Mouse (Mus musculus) kidney, postnatal 0 days (tissue): ENCODE measurements at regions not wholly inside any gene's neighbourhood (a gene's known extent, or its start where the extent isn't known, plus 50 kb on each side); places are given as distances from the start of the nearest gene placed in this dataset.

Source experiments
- ATAC-seq: fragments of 200-750 bp; cut with Nextera tagmentation; replicated peaks from 2 replicates; pipeline ENCODE4 v1.8.0; 2017; ENCODE audit warnings: low read depth, moderate number of reproducible peaks, moderate TSS enrichment, moderate library complexity; ENCODE audit not compliant: low FRiP score
- DNase-seq: peaks from one replicate; pipeline ENCODE4 v3.0.0-alpha.2; 2016; ENCODE audit warnings: low spot score
- H3K27ac ChIP-seq: fragments of 300-500 bp; sonication (generic); 2 replicates; pipeline ENCODE4 v1.5.1; 2014; ENCODE audit warnings: mild to moderate bottlenecking
- H3K27me3 ChIP-seq: fragments of 300-500 bp; sonication (generic); 2 replicates; pipeline ENCODE4 v1.6.1; 2014; ENCODE audit warnings: low read length, mixed read lengths; ENCODE audit not compliant: insufficient read depth
- H3K36me3 ChIP-seq: fragments of 300-500 bp; sonication (generic); 2 replicates; pipeline ENCODE4 v1.6.1; 2014; ENCODE audit warnings: low read length, mixed read lengths; ENCODE audit not compliant: insufficient read depth
- H3K4me1 ChIP-seq: fragments of 300-500 bp; sonication (generic); replicated peaks from 2 replicates; pipeline ENCODE4 v1.6.1; 2014; ENCODE audit warnings: antibody characterized with exemption, low read length, mixed read lengths; ENCODE audit not compliant: insufficient read depth
- H3K4me2 ChIP-seq: fragments of 300-500 bp; sonication (generic); 2 replicates; pipeline ENCODE4 v1.6.1; 2014; ENCODE audit warnings: mild to moderate bottlenecking, low read length, moderate library complexity, mixed read lengths
- H3K4me3 ChIP-seq: fragments of 300-500 bp; sonication (generic); replicated peaks from 2 replicates; pipeline ENCODE4 v1.5.1; 2014; ENCODE audit warnings: low read depth, low read length
- H3K9ac ChIP-seq: fragments of 300-500 bp; sonication (generic); 2 replicates; pipeline ENCODE4 v1.6.1; 2014; ENCODE audit warnings: low read depth, low read length
- H3K9me3 ChIP-seq: fragments of 300-500 bp; sonication (generic); replicated peaks from 2 replicates; pipeline ENCODE4 v1.6.1; 2016; ENCODE audit warnings: low read length, inconsistent platforms, mixed read lengths
- CTCF ChIP-seq: IDR thresholded peaks from 2 replicates; pipeline ENCODE4 v1.5.1; 2016; ENCODE audit warnings: antibody characterized with exemption, low read depth, mild to moderate bottlenecking, moderate library complexity
- WGBS: fragments of 180-500 bp; shearing (Covaris S2); extraction: QIAGEN DNeasy Blood & Tissue Kit; methylation state at CpG from one replicate; pipeline ENCODE4 v1.1.7; 2014; 5-methylcytosine and 5-hydroxymethylcytosine counted together

DNA sequence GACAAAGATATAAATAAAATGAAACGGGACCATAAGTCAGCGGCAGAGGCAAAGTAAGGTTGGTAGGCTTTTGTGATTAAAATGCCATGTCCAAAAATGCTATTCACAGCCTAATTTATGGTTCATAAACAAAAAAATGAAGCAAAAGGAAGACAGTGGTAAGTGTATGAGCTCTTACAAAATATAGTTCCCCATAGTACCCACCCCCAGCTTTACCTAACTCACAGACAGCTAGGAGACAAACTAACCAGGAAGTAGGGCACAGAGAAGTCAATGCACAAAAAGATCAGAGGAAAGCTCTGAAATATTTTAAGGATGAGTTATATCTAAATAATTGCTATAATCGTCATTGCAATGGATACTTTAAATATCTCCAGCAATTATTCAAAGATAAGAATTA is 249.9 kb downstream of the Mex3b start:
- Histone ChIP-seq H3K9ac (no peak overlapping the region), H3K4me1 (0 out of 2 replicates have a peak, but pooled peaks cover 2% of the 10 kb centered on the region), H3K27ac (no peak overlapping the region), H3K9me3 (no peaks in the 10 kb centered on the region), H3K4me2 (no peak overlapping the region), H3K4me3 (no peak overlapping the region), H3K27me3 (no peaks in the 10 kb centered on the region), H3K36me3 (no peaks in the 10 kb centered on the region)
- no peak for TF ChIP-seq CTCF
- no peak for DNase-seq
- WGBS, result 68% methylated on average over 3 of the region's 3 CpGs
- no peak for ATAC-seq

DNA sequence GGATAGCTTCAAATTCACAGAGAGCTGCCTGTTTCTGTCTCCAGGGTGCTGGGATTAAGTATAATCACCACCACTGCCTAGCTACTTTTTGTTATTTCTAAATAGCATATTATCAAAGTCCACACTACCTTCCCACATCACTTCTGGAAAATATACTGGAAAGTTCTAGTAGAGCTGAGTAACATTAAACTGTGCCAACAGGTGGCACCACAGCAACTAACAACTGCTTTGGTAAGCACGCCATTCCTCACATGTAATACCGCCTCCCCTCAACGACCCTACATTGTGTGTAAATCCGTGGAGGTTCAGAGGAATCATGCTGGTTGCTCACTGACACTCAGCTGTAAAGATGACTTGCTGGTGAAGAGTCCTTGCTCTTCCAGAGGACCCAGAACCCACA is 259.1 kb downstream of the Mex3b start:
- H3K27me3 ChIP-seq, result no peaks in the 10 kb centered on the region
- TF ChIP-seq CTCF, result peak; percentile 39; the same call in 1 of the 2 replicates
- no peak overlapping the region for H3K27ac ChIP-seq
- no peak overlapping the region for H3K9ac ChIP-seq
- no peaks in the 10 kb centered on the region for H3K4me1 ChIP-seq
- H3K36me3 ChIP-seq, result no peaks in the 10 kb centered on the region
- ATAC-seq, result no peak
- H3K9me3 ChIP-seq, result no peaks in the 10 kb centered on the region
- no peak for DNase-seq
- no peak overlapping the region for H3K4me3 ChIP-seq
- no peak overlapping the region for H3K4me2 ChIP-seq
- WGBS, result 74% methylated on average over 4 of the region's 4 CpGs

DNA sequence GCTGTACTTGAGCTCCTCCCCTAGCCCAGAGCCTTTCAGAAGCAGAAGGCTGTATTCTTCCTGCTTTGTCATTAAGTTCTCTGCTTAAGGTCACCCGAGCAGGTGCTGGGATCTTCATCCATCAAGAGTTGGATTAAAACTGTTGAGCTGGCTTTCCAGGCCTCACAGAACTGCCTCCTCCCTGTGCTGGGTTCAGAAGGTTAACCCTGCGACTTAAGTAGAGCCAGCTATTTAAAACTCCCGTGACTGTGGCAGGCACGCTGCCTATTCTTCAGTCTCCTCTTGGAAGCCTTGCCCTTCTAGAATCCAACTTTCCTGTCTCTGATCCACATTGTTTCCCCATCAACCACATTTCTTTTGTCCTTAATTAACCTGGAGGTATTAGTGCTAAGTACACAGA is 273.1 kb downstream of the Mex3b start:
- H3K27ac ChIP-seq, result no peak overlapping the region
- H3K27me3 ChIP-seq, result no peaks in the 10 kb centered on the region
- H3K4me2 ChIP-seq, result no peak overlapping the region
- no peak overlapping the region for H3K9ac ChIP-seq
- DNase-seq, result no peak
- ATAC-seq, result no peak
- no peaks in the 10 kb centered on the region for H3K4me1 ChIP-seq
- H3K9me3 ChIP-seq, result no peaks in the 10 kb centered on the region
- H3K36me3 ChIP-seq, result no peaks in the 10 kb centered on the region
- 33% methylated on average over 4 of the region's 4 CpGs for WGBS
- TF ChIP-seq CTCF, result no peak
- H3K4me3 ChIP-seq, result no peak overlapping the region

DNA sequence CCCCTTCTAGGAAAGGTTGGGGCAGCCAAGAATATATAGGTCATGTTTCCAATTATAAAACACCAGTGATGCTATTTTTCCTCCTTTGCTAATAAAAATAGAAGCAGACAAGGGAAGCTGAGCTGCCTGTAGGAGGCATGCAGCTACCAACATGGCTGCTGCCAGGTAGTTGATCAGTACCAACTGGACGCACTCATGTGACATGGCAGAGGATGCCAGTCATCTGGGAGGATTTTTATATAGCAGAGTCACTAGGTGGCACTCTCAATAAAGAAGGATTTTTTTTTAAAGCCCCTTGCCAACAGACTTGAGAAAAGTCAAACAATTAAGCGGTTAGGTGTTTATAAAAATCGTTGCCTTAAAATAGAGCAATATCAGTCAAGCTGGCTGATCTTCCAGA is 273.5 kb downstream of the Mex3b start:
- H3K4me3 ChIP-seq, result no peak overlapping the region
- ATAC-seq (no peak), DNase-seq (no peak)
- no peak overlapping the region for H3K4me2 ChIP-seq
- TF ChIP-seq CTCF, result peak; percentile 13; the same call in 1 of the 2 replicates
- no peaks in the 10 kb centered on the region for H3K9me3 ChIP-seq
- no peak overlapping the region for H3K27ac ChIP-seq
- no peak overlapping the region for H3K9ac ChIP-seq
- no peaks in the 10 kb centered on the region for H3K4me1 ChIP-seq
- 90% methylated on average over 3 of the region's 3 CpGs for WGBS
- no peaks in the 10 kb centered on the region for H3K27me3 ChIP-seq
- H3K36me3 ChIP-seq, result no peaks in the 10 kb centered on the region

DNA sequence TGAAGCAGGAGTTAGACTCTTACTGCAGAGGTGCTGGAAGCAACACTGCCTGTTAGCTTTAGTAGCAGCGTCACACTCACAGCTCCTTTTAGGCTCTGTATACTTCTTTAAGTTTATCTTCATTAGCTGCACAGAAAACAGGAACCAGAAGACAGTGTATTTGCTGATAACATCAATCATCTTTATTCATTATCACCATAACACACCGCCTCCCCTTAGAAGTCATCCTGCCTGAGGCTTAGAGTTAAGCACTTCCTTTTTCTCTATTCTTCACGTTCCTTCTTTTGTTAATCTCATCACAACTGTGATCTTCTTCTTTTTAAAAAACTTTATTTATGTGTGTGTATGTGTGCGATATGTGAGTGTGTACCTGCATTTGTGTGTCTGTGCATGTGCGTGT is 276.9 kb downstream of the Mex3b start:
- Histone ChIP-seq H3K36me3 (no peaks in the 10 kb centered on the region), H3K27ac (no peak overlapping the region), H3K9ac (no peak overlapping the region), H3K9me3 (no peaks in the 10 kb centered on the region), H3K4me1 (no peaks in the 10 kb centered on the region), H3K4me2 (no peak overlapping the region), H3K4me3 (no peak overlapping the region), H3K27me3 (no peaks in the 10 kb centered on the region)
- DNase-seq, result no peak
- ATAC-seq, result no peak
- 69% methylated on average over 5 of the region's 5 CpGs for WGBS
- TF ChIP-seq CTCF, result no peak

DNA sequence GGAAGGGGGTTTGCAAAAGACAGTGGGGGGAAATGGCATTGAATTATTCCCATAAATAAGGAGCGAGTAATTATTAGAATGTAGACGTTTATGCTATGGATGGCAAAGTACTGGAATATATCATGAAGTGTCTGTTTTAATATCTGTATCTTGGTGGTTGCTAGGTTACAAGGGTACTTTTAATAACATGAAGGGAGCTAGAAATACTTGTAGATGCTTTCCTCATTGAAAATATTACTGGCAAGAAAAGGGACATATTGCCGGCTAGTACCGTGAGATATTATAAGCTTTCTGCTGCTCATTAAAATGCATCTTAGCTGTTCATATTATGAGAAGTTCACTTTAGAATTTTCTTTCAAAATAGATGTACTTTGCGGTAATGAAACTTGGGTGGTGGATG is 278.4 kb downstream of the Mex3b start:
- Histone ChIP-seq H3K4me2 (no peak overlapping the region), H3K27me3 (no peaks in the 10 kb centered on the region), H3K9ac (no peak overlapping the region), H3K4me1 (no peaks in the 10 kb centered on the region), H3K27ac (no peak overlapping the region), H3K36me3 (no peaks in the 10 kb centered on the region), H3K4me3 (no peak overlapping the region), H3K9me3 (no peaks in the 10 kb centered on the region)
- ATAC-seq (no peak), DNase-seq (no peak)
- 87% methylated on average over 5 of the region's 5 CpGs for WGBS
- no peak for TF ChIP-seq CTCF

DNA sequence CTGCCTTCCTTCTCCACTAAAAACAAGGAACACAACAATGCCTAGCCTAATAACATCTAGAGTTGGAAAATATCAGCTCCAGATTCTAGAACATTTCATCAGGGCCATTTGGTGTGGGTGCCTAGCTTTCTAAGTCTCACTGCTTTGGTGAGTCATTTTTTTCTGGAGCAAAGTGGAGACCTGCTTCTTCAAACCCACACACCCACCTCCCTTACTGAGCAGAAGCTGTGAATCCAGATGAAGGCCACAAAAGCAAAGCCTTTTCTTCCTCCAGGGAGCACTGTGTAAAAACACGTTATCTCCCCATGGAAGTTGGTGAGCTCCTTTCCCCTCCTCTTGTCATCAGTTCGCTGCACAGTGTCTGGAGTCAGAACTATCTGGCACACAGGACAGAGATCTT is 294.1 kb downstream of the Mex3b start:
- no peak overlapping the region for H3K9ac ChIP-seq
- WGBS, result 70% methylated on average over 2 of the region's 2 CpGs
- no peaks in the 10 kb centered on the region for H3K4me1 ChIP-seq
- DNase-seq (no peak), ATAC-seq (no peak)
- H3K27ac ChIP-seq, result no peak overlapping the region
- H3K36me3 ChIP-seq, result no peaks in the 10 kb centered on the region
- no peaks in the 10 kb centered on the region for H3K9me3 ChIP-seq
- H3K4me2 ChIP-seq, result no peak overlapping the region
- H3K27me3 ChIP-seq, result no peaks in the 10 kb centered on the region
- no peak for TF ChIP-seq CTCF
- H3K4me3 ChIP-seq, result no peak overlapping the region
